Mouse (Mus musculus): ENCODE results near the gene Smoc1. TPM values are rescaled to one million over a fixed set of nuclear protein-coding genes. Genes with fewer than 3 reads are reported as not detected.

Gene Smoc1
- total RNA-seq, 2 experiments from 2014 or later: 7.4 to 7.8 TPM

DNA sequence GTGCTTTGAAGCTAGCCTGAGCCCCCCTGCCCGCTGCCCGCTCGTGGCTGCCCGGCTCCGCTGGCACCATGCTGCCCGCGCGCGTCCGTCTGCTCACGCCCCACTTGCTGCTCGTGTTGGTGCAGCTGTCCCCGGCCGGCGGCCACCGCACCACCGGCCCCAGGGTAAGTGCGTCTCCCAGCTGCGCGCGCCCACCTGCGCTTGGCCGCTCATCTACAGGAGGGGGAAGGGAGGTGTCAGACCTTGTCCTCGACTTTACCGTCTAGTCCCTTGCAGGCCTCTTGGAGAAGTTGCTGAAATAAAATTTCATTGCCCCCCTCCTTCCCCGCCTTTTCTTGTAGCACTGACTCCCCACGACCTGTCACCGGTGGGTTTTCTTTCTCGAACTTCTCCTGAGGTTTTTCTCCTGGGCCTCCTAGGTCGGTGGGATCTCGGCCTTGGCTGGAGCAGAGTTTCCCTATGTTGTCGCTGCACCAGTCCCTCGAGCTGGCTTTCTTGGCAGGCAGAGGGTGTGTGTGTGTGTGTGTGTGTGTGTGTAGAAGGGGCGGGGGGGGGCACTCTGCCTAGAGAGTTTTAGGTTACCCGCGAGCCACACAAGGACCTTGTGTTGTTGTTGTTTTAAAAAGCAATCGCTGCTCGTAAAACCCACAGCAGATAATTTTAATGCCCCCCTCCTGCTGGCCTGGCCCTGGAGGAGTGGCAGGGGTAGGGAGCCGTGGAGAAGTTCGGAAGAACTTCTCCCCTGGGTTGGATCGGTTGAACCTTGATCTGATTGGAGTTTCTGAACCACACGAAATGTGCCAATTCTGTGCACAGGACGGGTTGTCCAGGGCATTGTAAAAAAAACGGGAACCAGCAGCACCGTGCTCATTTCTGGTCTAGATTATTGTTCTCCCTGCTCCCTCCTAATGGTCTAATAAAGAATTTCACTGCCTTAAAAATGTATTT, 661 bp downstream of the Smoc1 start:
- peak in 1 of 2 experiments; percentile 10 for DNase-seq

DNA sequence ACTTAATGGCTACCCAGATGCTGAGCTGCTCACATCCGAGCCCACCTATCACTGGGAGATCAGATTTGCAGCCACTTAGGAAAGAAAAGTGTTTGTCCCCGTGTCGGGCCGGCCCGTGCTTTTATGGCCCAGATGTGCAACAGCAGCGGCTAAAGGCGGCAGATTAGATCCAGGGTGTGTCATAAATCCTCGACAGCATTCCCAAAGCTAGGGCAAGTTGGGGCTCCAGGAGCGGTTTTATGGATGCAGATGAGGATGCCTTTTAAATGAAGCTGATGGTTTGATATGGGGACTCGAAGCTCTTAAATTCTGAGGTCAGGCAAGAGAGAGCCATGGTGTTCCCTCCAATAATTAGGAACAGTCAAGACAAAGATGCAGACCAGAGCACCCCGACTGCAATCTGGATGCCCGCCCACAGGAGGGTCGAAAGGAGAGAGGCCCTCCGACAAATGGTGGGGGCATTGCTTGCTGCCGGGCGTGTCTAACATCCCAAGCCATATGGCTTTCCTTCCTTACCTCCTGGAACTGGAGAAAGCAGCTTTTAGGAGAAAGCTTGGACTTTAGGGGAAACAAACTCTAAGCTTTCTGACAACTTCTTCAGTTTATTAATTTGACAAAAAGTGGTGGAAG, 1.8 kb downstream of the Smoc1 start:
- no peak for DNase-seq

DNA sequence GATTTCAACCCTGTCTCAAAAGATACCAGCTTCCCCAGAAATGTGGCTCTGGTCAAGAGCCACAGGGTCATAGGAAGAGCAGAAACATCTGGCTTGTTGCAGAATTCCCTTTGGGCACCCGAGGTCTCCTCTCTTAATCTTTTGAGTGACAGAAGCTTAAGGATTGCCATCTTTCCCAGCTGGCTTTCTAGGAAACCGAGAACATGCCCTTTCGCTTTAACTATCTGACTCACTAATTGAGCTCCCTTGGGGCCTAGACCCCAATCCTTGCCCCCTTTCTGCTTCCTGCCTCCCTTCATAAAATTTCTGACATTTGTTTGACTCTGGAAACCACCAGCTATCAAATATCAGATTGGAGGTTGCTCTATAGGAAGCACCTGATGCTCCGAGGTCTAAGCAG, 3.1 kb downstream of the Smoc1 start:
- DNase-seq: no peak

DNA sequence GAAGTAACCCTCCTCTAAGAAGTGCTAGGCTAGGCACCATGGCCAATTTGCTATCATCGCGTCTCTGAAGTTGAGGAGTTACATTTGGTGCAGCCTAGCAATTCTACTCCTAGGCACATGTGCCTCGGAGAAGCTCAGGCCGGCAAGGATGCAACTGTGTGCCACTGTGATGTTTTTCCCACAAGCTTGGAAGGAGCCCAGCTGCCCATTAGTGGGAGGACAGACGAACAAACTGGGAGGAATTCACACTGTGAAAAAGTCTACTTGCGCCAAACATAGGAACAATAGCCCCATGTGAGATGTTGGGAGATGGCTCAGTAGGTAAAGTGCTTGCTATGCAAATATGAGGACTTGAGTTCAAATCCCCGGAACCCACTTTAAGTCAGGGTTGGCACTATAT, 5.0 kb downstream of the Smoc1 start:
- DNase-seq: no peak

DNA sequence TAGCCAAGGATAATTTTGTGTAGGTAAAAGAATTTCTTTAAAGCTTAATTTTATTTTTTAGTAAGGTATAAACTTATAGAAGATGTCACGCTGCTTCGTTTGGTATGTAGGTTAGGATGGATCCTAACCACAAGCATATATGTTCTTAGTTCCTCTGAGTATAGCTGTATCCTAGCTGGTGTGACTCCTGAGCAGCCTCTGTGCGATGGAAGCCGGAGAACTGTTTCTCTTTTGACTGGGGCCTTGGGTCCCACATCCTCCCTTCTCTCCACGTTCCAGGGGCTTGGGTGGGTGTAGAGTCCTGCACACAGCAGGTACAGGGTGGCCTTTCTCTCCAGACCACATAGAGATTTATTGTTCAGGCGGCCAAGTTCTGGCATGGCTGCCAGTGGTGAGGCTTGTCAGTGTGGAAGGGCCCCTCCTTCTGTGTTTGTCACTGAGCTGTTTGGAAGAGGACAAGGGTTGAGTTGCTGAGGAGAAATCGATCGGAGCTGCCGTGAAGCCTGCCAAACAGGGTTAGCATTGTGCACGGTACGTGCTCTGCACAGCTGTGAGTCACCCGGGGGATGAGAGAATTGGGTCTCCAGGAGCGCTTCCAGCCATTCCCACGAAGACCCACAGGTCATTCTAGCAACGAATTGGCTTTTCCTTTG, 6.9 kb downstream of the Smoc1 start:
- DNase-seq: peak; percentile 15 to 33

DNA sequence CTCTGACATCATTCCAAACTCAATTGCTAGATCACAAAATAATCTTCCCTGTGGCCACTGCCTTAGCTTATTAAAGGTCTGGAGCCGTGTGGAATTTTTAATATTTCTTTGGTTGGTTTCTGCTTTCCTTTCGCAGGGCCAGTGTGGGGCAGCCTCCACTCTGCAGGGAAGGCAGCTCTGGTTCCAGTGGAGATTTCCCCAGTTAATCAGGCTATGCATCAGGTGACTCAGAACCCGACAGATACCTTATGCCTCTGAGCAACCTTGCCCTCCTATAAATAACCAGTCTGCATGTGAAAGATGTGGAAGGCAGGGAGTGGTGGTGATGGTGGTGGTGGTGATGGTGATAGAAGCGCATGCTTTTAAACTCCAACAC, 7.4 kb downstream of the Smoc1 start:
- no peak for DNase-seq

DNA sequence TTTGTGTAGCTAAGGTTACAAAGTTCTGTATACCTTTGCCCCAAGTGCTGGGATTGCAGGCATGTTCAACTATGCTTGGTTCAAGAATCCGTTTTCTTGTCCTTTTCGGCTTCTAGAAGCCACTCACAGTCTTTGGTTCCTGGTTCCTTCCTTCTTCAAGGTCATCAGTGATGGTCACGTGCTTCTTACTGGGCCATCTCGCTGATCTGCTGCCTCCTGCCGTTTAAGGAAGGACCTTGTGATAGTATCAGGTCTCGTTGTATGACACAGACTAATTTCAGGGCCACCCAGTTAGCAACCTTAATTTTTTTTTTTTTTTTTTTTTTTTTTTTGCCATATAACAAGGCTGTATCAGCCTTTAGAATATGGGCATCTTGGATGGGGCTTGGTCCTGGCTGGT, 9.2 kb downstream of the Smoc1 start:
- no peak for DNase-seq

DNA sequence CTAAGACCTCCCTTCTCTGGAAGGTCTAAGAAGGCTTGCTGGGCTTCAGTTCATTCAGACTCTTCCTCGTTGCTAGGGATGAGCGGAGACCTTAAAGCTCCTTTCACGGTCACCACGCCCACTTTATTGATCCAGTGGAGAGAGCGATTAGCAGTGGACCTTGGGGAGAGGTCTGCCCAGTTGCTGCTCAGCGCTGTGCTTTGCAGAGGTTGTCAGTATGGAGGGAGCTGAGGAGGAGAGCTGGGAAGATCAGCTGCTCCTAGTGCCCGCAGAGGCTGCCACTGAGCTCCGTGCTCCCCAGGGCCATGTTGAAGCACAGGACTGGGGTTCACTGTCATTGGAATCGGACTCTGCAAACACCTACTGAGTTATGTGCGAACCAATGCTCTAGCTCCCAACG, 17.0 kb downstream of the Smoc1 start:
- DNase-seq: no peak

DNA sequence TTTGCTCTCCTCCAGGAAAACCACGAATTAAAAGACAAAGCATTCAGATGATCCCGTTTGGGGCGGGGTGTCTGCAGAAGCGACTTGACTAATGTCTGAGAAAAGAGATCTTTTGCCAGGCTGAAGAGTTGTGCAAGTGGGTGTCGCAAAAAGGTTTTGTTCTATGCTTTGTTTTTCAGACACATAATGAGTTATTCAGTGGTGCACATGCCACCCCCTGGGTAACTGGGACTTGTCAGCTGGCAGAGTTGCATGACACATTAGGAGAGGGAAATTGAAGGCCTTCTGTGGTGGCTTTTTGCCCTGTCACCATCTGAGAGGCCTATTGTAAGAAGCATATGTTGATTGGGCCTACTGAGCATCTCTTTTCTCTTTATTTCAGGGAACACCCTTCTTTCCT, 20.3 kb downstream of the Smoc1 start:
- peak in 1 of 2 experiments; percentile 16 for DNase-seq

DNA sequence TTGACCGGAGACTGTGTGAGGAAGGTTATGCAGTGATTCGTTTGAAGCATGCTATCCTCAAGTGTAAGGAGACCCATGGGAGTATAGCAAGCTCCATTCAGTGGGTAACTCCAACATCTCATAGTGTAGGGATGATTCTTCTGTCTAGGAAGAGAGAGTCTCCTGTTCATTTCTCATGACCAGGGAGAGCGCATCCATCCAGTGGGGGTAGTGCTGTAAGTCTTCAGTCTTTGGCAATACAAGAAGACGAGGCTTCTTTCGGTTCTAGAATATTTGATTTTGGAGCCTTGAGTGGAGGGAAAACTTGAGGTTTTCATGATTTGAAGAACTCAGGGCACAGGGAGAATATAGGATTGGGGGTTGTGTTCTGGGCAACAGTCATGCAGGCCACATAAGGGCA, 23.1 kb downstream of the Smoc1 start:
- DNase-seq: no peak

DNA sequence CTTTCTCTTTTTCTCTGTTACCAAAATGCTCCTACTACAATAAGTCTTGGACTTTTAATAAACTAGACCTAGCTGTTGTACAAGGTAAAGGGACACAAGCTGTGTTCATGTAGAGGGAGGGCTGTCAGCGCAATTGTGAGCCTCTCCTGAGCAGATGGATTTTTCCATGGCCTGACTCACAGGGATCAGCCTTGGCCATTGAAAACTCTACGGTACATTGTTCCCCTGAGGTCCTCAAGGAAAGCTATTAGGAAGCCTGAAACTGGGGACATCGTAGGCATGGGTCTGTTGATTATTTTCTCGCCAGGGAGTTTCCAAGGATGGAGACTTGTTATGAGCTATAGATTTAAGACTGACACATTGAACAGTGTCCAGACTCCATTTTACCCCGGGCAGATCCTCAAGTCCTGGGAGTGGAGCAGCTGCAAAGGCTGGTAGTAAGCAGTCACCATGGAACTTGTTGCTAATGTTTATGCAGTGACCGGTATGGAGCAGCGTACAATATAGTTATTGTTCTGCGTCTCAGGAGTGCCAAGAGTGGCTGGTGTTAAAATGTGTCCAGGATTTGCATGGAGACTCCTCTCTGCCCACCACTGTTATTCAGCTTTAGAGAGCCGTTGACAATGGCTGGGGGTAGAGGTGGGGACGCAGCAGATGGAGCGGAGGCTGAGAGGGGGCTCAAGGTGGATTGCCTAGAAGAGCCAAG, 28.5 kb downstream of the Smoc1 start:
- no peak for DNase-seq

DNA sequence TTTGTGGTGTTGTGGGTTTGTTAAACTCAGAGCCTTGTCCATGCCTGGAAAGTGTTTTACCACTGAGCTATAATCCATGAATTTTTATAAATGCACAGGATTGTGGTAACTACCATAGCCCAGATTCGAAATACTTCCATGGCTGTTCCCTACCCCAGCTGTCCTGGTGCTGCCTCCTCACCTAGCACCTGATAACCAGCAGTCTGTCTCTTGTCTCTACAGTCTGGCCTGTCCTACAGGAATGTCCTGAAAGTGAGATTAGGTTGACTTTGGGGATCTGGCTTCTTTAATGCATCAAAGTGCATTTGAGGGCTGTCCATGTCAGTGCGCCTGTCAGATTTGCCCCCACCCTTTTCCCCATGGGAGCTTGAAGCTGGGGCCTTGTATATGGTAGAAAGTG, 29.2 kb downstream of the Smoc1 start:
- DNase-seq: no peak

DNA sequence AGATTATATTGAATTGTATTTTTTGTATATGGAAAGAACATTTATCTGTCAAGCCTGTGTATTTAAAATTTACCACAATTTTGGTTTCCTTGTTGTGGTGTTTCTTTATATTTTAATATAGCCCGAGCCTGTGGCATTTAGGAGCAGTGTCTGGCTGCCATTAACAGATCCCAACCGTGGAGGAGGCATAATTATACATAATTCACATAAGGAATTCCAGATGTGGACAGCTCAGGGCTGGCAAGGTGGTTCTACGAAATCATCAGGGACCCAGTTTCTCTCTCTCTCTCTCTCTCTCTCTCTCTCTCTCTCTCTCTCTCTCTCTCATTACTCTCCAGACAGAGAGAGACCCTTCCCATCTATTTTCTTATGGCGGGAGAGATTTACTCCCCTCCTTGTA, 31.0 kb downstream of the Smoc1 start:
- DNase-seq: no peak

DNA sequence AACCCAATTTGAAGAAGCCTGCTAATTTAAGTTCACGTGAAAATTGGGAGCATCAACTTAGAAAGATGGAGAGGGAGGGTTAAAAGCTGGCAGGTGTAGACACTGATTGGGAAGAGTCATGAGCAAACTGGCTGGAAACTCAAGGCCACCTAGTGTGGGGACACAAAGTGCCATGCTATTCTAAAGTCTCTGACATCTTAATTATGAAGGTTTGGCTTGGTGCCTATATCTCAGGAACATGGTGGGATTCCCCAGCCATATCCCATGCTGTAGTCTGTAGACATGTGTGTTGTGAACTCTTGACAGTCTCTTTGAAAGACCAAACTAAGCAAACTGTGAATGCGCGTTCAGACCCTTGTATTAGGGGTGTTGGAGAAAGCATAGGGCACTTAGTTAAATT, 32.0 kb downstream of the Smoc1 start:
- DNase-seq: no peak

DNA sequence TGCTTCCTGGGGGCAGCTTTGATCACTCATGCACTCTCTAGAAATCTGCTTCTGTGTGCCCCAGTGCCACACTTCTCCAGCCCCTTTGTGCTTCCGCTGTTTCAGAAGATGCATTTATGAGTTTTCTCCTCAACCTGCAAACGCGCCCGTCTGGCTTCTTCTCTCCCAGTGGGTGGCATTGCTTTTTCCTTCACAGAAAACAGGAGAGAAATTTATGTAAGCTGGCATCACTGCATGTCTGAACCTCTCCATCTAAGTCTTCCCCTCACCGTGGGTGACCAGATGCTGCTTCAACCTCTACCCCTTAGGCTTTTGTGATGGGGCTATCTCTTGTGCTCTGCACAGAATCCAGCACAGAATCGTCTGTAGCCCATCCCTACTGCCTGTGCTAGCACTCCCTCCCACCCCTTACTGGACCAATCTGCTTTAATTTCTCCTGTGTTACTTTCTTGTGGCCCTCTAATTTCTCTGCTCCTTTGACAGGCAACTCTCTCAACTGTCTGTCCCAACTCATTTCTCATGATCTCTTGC, 35.3 kb downstream of the Smoc1 start:
- no peak for DNase-seq

DNA sequence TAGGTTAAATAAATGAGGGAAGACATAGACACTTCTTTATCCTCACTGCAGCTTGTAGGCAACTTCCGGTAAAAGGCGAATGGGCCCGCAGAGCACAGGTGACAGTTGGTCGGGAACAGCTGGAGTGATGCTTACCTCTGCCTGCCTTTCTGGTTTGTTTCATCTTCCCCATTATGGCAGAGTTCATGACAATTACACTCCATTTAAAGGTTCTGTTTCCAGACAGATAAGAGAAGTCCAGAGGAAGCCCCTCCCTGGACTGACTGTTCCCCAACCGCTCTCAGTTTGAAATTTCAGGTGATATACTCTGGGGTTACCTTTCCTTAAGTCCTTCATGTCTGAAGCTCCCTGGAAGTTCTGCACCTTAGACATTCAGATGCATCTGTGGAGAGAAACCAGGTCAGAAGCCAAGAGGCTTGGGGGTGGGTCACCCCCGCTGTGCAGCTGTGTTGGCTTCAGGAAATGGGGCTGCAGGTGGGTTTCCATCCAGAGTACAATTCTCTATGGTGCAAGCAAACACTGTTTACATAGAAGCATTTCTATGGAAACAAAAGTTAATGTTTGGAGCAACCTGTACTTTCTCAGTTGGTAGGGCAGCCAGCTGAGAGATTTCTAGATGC, 36.8 kb downstream of the Smoc1 start:
- DNase-seq: no peak

DNA sequence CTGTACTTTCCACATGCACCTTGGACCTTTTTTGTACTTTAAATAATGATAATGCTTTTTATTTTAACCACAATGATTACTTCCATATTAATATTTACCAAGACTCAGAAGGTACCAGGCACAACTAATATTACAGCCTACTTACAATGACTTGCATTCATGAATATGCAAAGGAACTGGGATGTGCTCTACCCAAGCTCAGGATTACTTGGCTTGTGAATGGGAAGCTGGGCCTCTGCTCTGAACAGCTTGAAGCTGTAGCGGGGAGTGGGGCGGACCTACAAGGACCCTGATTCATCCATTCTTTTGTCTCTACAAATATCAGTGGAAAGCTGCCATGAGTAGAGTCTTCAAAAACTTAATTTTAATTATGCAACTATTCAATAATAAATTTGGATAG, 47.5 kb downstream of the Smoc1 start:
- no peak for DNase-seq

DNA sequence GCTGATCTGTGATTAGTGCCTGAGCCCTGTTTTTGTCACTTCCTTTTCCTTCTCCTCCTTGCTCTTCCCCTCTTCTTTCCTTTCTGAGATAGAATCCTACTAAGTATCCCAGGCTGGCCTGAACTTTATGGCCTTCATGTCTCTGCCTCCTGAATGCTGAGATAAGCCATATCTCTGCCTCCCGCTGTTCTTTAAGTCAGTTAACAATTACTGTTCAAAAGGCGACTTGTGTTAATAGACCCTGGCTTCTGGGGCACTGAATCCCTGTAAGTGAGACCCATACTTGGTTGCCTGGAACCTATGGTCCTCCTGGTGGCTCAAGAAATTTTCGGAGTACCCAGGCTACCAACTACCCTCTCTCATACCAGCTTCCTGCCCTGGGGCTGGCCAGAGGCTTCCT, 48.3 kb downstream of the Smoc1 start:
- DNase-seq: no peak

DNA sequence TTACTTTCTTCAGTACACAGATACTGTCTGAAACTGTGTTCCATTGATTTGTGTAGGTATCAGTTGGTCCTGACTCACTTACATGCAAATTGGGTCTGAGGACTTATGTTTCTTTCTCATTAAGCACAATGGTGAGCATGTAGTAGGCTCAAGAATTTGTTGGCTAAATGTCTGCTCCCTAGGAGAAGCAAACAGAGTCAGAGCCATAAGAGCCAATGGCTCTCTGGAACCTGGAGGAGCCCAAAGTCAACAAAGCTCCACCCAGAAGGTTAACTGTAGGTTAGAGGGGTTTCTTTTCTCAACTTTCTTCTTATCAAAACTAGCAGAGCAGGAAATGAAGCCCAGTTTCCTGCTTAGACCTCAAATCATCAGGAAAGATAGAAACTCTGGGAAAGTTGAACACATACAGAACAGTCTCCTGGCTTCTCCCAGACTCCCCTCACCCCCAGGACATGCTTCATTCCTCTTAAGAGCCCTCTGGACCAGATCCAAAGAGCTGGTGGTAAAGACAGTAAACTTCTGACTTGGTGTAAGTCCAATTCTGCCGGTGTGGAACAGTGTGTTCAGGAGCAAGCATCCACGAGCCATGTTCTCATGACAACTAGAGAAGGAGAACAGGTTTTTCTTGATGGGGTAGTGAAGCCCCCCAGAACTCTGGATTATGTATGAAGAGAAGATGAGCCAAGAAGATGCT, 51.5 kb downstream of the Smoc1 start:
- DNase-seq: no peak

DNA sequence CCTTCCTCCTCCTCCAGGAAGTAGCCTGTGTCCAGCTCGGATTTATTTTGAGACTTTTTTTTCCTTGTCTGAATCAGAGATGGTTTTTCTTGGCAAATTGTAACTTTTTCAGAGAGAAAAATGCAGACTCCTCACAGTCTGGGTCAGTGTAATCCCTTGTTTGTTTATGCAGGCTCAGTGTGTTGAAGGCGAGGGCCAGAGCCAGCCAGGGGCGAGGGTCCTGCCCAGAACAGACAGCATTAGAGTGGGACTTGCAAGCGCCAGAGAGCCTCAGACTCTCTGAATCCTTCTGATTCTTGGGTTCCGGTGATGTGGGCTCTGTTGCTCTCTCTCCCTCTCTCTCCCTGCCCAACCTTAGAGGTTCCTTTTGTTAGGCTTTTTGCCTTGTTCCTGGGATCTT, 53.7 kb downstream of the Smoc1 start:
- DNase-seq: no peak

DNA sequence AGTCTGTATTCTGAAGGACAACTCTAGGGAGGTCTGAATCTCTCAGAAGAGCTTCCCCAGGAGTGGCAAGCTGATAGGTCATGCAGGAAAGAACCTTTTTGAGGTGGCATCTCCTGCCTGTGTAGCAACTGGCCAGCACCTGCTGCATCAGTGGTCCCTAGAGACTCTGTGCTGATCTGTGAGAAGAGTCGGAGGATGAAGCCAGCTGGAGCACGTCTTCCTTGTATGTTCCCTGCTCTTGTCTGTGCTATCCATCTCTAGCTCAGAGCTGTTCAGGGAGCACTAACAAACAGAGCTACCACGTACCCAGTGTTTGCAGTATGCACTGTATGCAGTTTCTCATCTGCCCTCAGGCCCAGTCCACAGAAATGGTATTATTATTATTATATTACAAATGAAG, 54.4 kb downstream of the Smoc1 start:
- no peak for DNase-seq

DNA sequence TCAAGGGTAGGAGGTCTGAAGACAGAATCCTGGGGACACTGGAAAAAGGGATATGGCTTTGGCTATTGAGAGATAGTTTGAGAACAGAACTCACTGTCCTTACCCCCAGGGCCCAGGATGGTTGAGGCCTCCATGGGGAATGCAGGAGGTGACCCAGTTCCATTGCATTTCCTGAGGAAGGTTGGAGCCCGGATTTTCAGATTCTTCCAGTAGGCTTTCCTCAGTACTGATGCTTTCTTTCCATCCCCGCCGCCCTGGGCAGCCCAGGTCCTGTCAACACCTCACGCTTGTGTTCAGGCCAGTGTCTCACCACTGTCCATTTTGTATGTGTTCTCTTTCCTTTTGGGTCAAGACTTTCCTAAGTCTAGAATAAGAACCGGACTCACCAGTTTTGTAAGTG, 56.5 kb downstream of the Smoc1 start:
- DNase-seq: no peak

Data from layer of hippocampus, postnatal 36 days (tissue).